Mouse (Mus musculus) liver, postnatal 0 days (tissue): ENCODE data around the gene Dip2a.

Experiments used
- CTCF ChIP-seq: sonication (generic); IDR thresholded peaks from 2 replicates; pipeline ENCODE4 v1.5.1; 2016; ENCODE audit warnings: antibody characterized with exemption, low read depth
- EP300 ChIP-seq: IDR thresholded peaks from 2 replicates; pipeline ENCODE4 v1.6.1; 2016; ENCODE audit warnings: antibody characterized with exemption, low read depth, mild to moderate bottlenecking

DNA sequence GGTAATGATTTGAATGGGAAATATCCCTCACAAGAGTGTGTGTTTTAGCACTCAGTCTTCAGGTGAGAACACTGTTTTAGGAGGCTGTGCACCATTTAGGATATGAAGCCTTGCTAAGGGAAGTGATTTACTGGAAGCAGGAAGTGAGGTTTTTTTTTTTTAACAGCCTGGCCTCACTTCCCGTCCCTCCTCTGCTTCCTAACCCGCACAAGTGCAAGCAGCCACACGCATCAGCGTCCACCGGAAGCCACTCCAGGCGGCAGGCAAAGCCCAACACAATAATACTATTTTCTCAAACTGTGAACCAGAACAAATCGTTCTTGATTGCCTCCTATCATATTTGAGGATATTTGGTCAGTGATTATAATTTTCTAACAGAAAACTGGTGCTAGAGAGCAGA is 6.9 kb upstream of the Dip2a start:
- TF ChIP-seq CTCF (no peak), EP300 (no peak)
